Mouse (Mus musculus): ENCODE results near the gene Asphd2. TPM values are rescaled to one million over a fixed set of nuclear protein-coding genes. Genes with fewer than 3 reads are reported as not detected.

Asphd2 gene
- polyA plus RNA-seq, 1 experiment from 2014 or later, result 0.21 TPM

- TF ChIP-seq CTCF (IDR thresholded peaks at IDR 0.05; ENCODE audit: low read depth), result no peak
- no peak for TF ChIP-seq EP300 (IDR thresholded peaks at IDR 0.05; ENCODE audit: low read depth)
- no peaks in the 10 kb centered on the region for H3K9me3 ChIP-seq (ENCODE audit: low read length)
- H3K27ac ChIP-seq (ENCODE audit: low read depth), result no peak overlapping the region
- DNase-seq (no peak), ATAC-seq (no peak)
- no peak overlapping the region for H3K9ac ChIP-seq (replicated peaks)
- H3K36me3 ChIP-seq (replicated peaks; ENCODE audit: insufficient read depth, low read length), result peaks cover 11% of the 10 kb centered on the region
- no peaks in the 10 kb centered on the region for H3K4me1 ChIP-seq (ENCODE audit: insufficient read depth)
- H3K4me2 ChIP-seq (ENCODE audit: low read depth, low read length), result no peak overlapping the region
- no peak overlapping the region for H3K4me3 ChIP-seq (ENCODE audit: low read depth, low read length)
- H3K27me3 ChIP-seq (ENCODE audit: insufficient read depth, low read length), result no peaks in the 10 kb centered on the region
- 90% methylated on average over 1 of the region's 1 CpGs for WGBS (ENCODE audit: insufficient replicate concordance)
Measured at GRCm38 (mm10) chr5:112377380-112377779, 17.3 kb downstream of the Asphd2 start.

- no peak for DNase-seq
- Histone ChIP-seq H3K4me1 (ENCODE audit: insufficient read depth) (no peaks in the 10 kb centered on the region), H3K27me3 (ENCODE audit: insufficient read depth, low read length) (no peaks in the 10 kb centered on the region), H3K9ac (replicated peaks) (no peak overlapping the region), H3K9me3 (ENCODE audit: low read length) (no peaks in the 10 kb centered on the region), H3K27ac (ENCODE audit: low read depth) (no peak overlapping the region), H3K4me2 (ENCODE audit: low read depth, low read length) (no peak overlapping the region), H3K4me3 (ENCODE audit: low read depth, low read length) (no peak overlapping the region), H3K36me3 (replicated peaks; ENCODE audit: insufficient read depth, low read length) (peaks cover 14% of the 10 kb centered on the region)
- TF ChIP-seq CTCF (IDR thresholded peaks at IDR 0.05; ENCODE audit: low read depth) (no peak), EP300 (IDR thresholded peaks at IDR 0.05; ENCODE audit: low read depth) (no peak)
- no peak for ATAC-seq
- WGBS (ENCODE audit: insufficient replicate concordance), result 67% methylated on average over 4 of the region's 4 CpGs
Measured at GRCm38 (mm10) chr5:112376111-112376510, 18.6 kb downstream of the Asphd2 start.

GRCm38 (mm10) chr5:112371933-112372332 lies 22.7 kb downstream of the Asphd2 start:
- Histone ChIP-seq H3K27me3 (ENCODE audit: insufficient read depth, low read length) (no peaks in the 10 kb centered on the region), H3K4me1 (ENCODE audit: insufficient read depth) (no peaks in the 10 kb centered on the region), H3K36me3 (replicated peaks; ENCODE audit: insufficient read depth, low read length) (peaks cover 20% of the 10 kb centered on the region), H3K4me2 (ENCODE audit: low read depth, low read length) (no peak overlapping the region), H3K27ac (ENCODE audit: low read depth) (no peak overlapping the region), H3K9me3 (ENCODE audit: low read length) (no peaks in the 10 kb centered on the region), H3K9ac (replicated peaks) (no peak overlapping the region), H3K4me3 (ENCODE audit: low read depth, low read length) (no peak overlapping the region)
- no peak for ATAC-seq
- WGBS (ENCODE audit: insufficient replicate concordance), result 70% methylated on average over 7 of the region's 7 CpGs
- TF ChIP-seq EP300 (IDR thresholded peaks at IDR 0.05; ENCODE audit: low read depth) (no peak), CTCF (IDR thresholded peaks at IDR 0.05; ENCODE audit: low read depth) (no peak)
- no peak for DNase-seq

- no peak for DNase-seq
- 87% methylated on average over 12 of the region's 12 CpGs for WGBS (ENCODE audit: insufficient replicate concordance)
- no peaks in the 10 kb centered on the region for H3K9me3 ChIP-seq (ENCODE audit: low read length)
- no peaks in the 10 kb centered on the region for H3K27me3 ChIP-seq (ENCODE audit: insufficient read depth, low read length)
- H3K36me3 ChIP-seq (replicated peaks; ENCODE audit: insufficient read depth, low read length), result peaks cover 19% of the 10 kb centered on the region
- H3K27ac ChIP-seq (ENCODE audit: low read depth), result no peak overlapping the region
- TF ChIP-seq EP300 (IDR thresholded peaks at IDR 0.05; ENCODE audit: low read depth) (no peak), CTCF (IDR thresholded peaks at IDR 0.05; ENCODE audit: low read depth) (no peak)
- no peaks in the 10 kb centered on the region for H3K4me1 ChIP-seq (ENCODE audit: insufficient read depth)
- H3K4me3 ChIP-seq (ENCODE audit: low read depth, low read length), result no peak overlapping the region
- H3K9ac ChIP-seq (replicated peaks), result no peak overlapping the region
- no peak overlapping the region for H3K4me2 ChIP-seq (ENCODE audit: low read depth, low read length)
- ATAC-seq, result no peak
Measured at GRCm38 (mm10) chr5:112370236-112370813, 24.3 kb downstream of the Asphd2 start.

GRCm38 (mm10) chr5:112369326-112369725 lies 25.3 kb downstream of the Asphd2 start:
- no peak for DNase-seq
- Histone ChIP-seq H3K27ac (ENCODE audit: low read depth) (no peak overlapping the region), H3K4me2 (ENCODE audit: low read depth, low read length) (no peak overlapping the region), H3K27me3 (ENCODE audit: insufficient read depth, low read length) (no peaks in the 10 kb centered on the region), H3K4me1 (ENCODE audit: insufficient read depth) (no peaks in the 10 kb centered on the region), H3K36me3 (replicated peaks; ENCODE audit: insufficient read depth, low read length) (peaks cover 21% of the 10 kb centered on the region), H3K4me3 (ENCODE audit: low read depth, low read length) (no peak overlapping the region), H3K9me3 (ENCODE audit: low read length) (no peaks in the 10 kb centered on the region), H3K9ac (replicated peaks) (no peak overlapping the region)
- ATAC-seq, result no peak
- 79% methylated on average over 13 of the region's 13 CpGs for WGBS (ENCODE audit: insufficient replicate concordance)
- TF ChIP-seq EP300 (IDR thresholded peaks at IDR 0.05; ENCODE audit: low read depth) (no peak), CTCF (IDR thresholded peaks at IDR 0.05; ENCODE audit: low read depth) (no peak)

GRCm38 (mm10) chr5:112368666-112369065 lies 26.0 kb downstream of the Asphd2 start:
- H3K9me3 ChIP-seq (ENCODE audit: low read length), result no peaks in the 10 kb centered on the region
- H3K27ac ChIP-seq (ENCODE audit: low read depth), result no peak overlapping the region
- TF ChIP-seq EP300 (IDR thresholded peaks at IDR 0.05; ENCODE audit: low read depth), result no peak
- TF ChIP-seq CTCF (IDR thresholded peaks at IDR 0.05; ENCODE audit: low read depth), result no peak
- H3K4me1 ChIP-seq (ENCODE audit: insufficient read depth), result no peaks in the 10 kb centered on the region
- peaks cover 22% of the 10 kb centered on the region for H3K36me3 ChIP-seq (replicated peaks; ENCODE audit: insufficient read depth, low read length)
- H3K4me3 ChIP-seq (ENCODE audit: low read depth, low read length), result no peak overlapping the region
- no peak for ATAC-seq
- no peaks in the 10 kb centered on the region for H3K27me3 ChIP-seq (ENCODE audit: insufficient read depth, low read length)
- H3K4me2 ChIP-seq (ENCODE audit: low read depth, low read length), result no peak overlapping the region
- no peak for DNase-seq
- WGBS (ENCODE audit: insufficient replicate concordance), result 82% methylated on average over 10 of the region's 10 CpGs
- no peak overlapping the region for H3K9ac ChIP-seq (replicated peaks)
